Mouse (Mus musculus): ENCODE data around the gene Idi1. TPM values are rescaled to one million over a fixed set of nuclear protein-coding genes. Genes with fewer than 3 reads are reported as not detected.
A peak's percentile ranks its signal among the peaks of the same experiment; 100 is the strongest.
"Not testable (repeated sequence)": the region's sequence is repeated elsewhere in the genome, so short reads cannot be mapped to it uniquely, and the experiment has no call there.

Idi1 gene
- polyA plus RNA-seq (2012; rRNA removed), result 4.2 and 7.9 TPM in 2 replicates

DNA sequence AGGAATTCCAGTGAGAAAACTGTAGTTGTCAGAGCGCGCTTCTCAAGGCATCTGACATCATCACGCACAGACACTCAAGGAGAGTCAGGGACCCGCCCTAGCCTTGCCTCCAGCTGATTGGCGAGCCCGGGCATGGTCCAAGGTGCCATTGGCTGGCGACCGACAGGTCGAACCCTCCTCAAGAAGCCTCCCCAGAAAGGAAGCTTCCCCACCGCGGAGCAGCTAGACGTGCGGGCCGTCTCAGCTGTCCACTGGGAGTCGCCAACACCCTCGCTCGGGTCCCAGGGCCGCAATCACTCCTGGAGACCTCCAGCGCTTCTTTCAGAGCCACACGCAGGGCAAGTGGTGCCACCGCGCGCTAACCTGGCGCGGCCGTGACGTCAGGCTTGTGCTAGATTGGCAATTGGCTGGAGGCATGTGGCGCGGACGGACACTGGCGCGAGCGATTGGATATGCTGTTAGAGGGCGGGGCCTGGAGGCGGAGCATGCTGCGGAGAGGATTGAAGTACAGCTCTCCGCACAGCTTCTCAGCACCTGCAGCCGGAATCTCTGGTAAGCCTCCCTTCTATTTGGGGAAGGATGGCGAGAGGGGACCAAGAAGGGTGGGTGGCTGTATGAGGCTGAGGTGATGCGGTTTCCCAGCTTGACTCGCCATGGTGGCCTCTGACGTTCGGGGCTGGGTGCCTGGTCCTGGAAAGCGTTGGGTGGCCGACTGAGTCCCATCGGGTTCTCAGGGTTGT is at the start of gene Idi1:
Gene Idi1, plus strand, starts transcription at position 57 of the 740 bp plus-strand sequence.
- no peak for TF ChIP-seq CTCF (IDR thresholded peaks at IDR 0.05; ENCODE audit: extremely low read depth, insufficient read length, insufficient replicate concordance, low read depth, low read length)
- peak; percentile 67; the same call in 1 of the 2 replicates for TF ChIP-seq POLR2A (IDR thresholded peaks at IDR 0.05; ENCODE audit: low read depth, low read length)
- peak within 1 kb of the TSS; percentile 72 for H3K4me3 ChIP-seq (ENCODE audit: low read depth, low read length)
- H3K27me3 ChIP-seq (ENCODE audit: control insufficient read depth, insufficient read depth, low read length), result no peaks in the 10 kb centered on the region
- H3K4me1 ChIP-seq (ENCODE audit: control insufficient read depth, insufficient read depth, insufficient read length, low read length), result no peaks in the 10 kb centered on the region
- WGBS, result under 1% methylated on average over 46 of the region's 46 CpGs
- H3K27ac ChIP-seq (ENCODE audit: insufficient read depth, low read depth, low read length), result peak within 1 kb of the TSS; percentile 80
- H3K36me3 ChIP-seq (ENCODE audit: control insufficient read depth, insufficient read depth, low read length), result peaks cover 16% of the 10 kb centered on the region

DNA sequence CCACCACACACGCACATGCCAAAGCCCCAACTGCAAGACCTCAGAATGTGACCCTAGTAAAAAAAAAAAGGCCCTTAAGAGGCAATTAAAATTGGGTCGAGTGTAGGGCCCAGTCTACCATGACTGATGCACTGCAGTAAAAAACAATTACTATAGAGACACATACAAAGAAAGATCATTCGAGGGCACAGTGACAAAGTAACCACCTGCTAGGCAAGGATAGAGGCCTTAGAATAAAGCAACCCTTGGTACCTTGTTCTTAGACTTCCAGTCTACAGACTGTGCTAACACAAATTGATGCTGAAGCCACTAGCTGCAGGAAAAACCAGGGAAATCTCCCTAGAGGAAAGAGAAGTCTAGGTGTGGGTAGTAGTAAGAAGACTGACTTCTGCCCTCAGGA is 46.9 kb upstream of the Idi1 start:
- Histone ChIP-seq H3K4me1 (ENCODE audit: control insufficient read depth, insufficient read depth, insufficient read length, low read length) (no peaks in the 10 kb centered on the region), H3K27me3 (ENCODE audit: control insufficient read depth, insufficient read depth, low read length) (no peaks in the 10 kb centered on the region), H3K36me3 (ENCODE audit: control insufficient read depth, insufficient read depth, low read length) (peaks cover 66% of the 10 kb centered on the region), H3K27ac (ENCODE audit: insufficient read depth, low read depth, low read length) (no peak overlapping the region), H3K4me3 (ENCODE audit: low read depth, low read length) (no peak overlapping the region)
- TF ChIP-seq POLR2A (IDR thresholded peaks at IDR 0.05; ENCODE audit: low read depth, low read length) (no peak), CTCF (IDR thresholded peaks at IDR 0.05; ENCODE audit: extremely low read depth, insufficient read length, insufficient replicate concordance, low read depth, low read length) (no peak)
- WGBS, result 72% methylated on average over 3 of the region's 3 CpGs

DNA sequence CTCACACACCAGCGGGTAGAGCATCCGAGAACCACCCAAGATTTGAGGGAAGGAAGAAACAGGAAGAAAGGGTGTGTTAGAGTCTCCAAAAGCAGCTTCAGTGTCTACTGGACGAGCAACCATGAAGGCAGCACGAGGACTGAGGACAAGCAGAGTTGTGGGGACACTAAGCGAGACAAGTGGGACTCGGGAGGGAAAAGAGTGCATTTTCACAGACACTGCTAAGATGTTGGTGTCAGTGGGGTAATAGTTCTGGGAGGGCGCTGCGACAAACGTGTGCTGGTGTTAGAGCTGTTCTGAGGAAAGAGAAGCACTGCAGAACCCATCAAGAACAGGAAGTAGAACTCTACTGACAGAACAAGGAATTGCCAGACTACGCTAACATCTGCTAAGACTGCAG is 46.2 kb upstream of the Idi1 start:
- no peak overlapping the region for H3K4me3 ChIP-seq (ENCODE audit: low read depth, low read length)
- H3K27me3 ChIP-seq (ENCODE audit: control insufficient read depth, insufficient read depth, low read length), result no peaks in the 10 kb centered on the region
- peaks cover 65% of the 10 kb centered on the region for H3K36me3 ChIP-seq (ENCODE audit: control insufficient read depth, insufficient read depth, low read length)
- WGBS, result 83% methylated on average over 10 of the region's 10 CpGs
- H3K27ac ChIP-seq (ENCODE audit: insufficient read depth, low read depth, low read length), result peak overlapping the region; percentile 36; the same call in 1 of the 2 replicates
- H3K4me1 ChIP-seq (ENCODE audit: control insufficient read depth, insufficient read depth, insufficient read length, low read length), result no peaks in the 10 kb centered on the region
- TF ChIP-seq POLR2A (IDR thresholded peaks at IDR 0.05; ENCODE audit: low read depth, low read length), result no peak

DNA sequence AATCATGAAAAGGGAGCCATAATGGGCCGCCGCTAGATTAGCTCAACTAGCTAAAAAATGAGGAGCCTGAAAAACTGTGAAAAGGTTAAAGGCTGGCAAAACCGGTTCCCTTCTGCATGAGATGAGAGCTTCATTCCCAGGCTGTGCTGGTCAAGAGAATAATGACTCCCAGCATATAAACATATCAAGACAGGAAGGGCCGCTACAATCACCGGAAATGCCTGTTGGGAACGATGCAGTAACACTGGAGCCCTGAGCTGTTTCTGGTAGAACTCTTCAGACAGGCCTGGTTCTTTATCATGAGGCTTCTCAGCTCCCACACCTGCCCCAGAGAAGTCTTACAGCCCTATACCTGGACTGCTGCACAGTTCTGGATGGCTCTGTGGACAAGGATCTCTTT is 45.4 kb upstream of the Idi1 start:
- Histone ChIP-seq H3K4me3 (ENCODE audit: low read depth, low read length) (no peak overlapping the region), H3K27ac (ENCODE audit: insufficient read depth, low read depth, low read length) (peak overlapping the region; percentile 36; the same call in 1 of the 2 replicates), H3K36me3 (ENCODE audit: control insufficient read depth, insufficient read depth, low read length) (peaks cover 59% of the 10 kb centered on the region), H3K27me3 (ENCODE audit: control insufficient read depth, insufficient read depth, low read length) (no peaks in the 10 kb centered on the region), H3K4me1 (ENCODE audit: control insufficient read depth, insufficient read depth, insufficient read length, low read length) (no peaks in the 10 kb centered on the region)
- 79% methylated on average over 6 of the region's 6 CpGs for WGBS
- TF ChIP-seq POLR2A (IDR thresholded peaks at IDR 0.05; ENCODE audit: low read depth, low read length), result no peak
- TF ChIP-seq CTCF (IDR thresholded peaks at IDR 0.05; ENCODE audit: extremely low read depth, insufficient read length, insufficient replicate concordance, low read depth, low read length), result no peak

DNA sequence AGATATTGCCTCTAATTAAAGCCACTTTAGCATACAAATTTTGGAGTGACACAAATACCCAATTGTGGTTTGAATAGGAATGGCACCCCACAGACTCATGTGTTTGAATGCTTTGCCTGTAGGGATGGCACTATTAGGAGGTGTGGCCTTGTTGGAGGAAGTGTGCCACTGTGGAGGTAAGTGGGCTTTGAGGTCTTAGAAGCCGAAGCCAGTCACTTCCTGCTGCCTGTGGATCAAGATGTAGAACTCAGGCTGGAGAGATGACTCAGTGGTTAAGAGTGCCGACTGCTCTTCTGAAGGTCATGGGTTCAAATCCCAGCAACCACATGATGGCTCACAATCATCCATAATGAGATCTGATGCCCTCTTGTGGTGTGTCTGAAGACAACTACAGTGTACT is 44.4 kb upstream of the Idi1 start:
- WGBS, result 83% methylated on average over 2 of the region's 2 CpGs
- Histone ChIP-seq H3K4me1 (ENCODE audit: control insufficient read depth, insufficient read depth, insufficient read length, low read length) (no peaks in the 10 kb centered on the region), H3K27me3 (ENCODE audit: control insufficient read depth, insufficient read depth, low read length) (no peaks in the 10 kb centered on the region), H3K27ac (ENCODE audit: insufficient read depth, low read depth, low read length) (no peak overlapping the region), H3K36me3 (ENCODE audit: control insufficient read depth, insufficient read depth, low read length) (peaks cover 55% of the 10 kb centered on the region), H3K4me3 (ENCODE audit: low read depth, low read length) (no peak overlapping the region)
- no peak for TF ChIP-seq CTCF (IDR thresholded peaks at IDR 0.05; ENCODE audit: extremely low read depth, insufficient read length, insufficient replicate concordance, low read depth, low read length)
- TF ChIP-seq POLR2A (IDR thresholded peaks at IDR 0.05; ENCODE audit: low read depth, low read length), result no peak

DNA sequence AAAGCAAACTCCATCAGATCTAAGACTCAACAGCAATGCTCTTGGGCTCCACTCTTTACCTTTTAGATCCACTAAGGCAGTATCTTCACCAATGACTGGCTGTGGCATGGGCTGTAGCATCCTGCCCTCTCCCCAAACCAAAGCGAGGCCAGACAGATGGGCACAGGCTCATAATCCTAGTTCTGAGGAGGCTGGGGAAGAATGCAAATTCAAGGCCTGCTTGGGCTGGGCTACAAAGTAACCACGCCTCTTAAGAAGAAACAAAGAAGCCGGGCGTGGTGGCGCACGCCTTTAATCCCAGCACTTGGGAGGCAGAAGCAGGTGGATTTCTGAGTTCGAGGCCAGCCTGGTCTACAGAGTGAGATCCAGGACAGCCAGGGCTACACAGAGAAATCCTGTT is 43.5 kb upstream of the Idi1 start:
- not testable (repeated sequence) for H3K27ac ChIP-seq (ENCODE audit: insufficient read depth, low read depth, low read length); H3K4me3 ChIP-seq (ENCODE audit: low read depth, low read length); H3K27me3 ChIP-seq (ENCODE audit: control insufficient read depth, insufficient read depth, low read length); H3K4me1 ChIP-seq (ENCODE audit: control insufficient read depth, insufficient read depth, insufficient read length, low read length)
- 94% methylated on average over 7 of the region's 7 CpGs for WGBS
- peaks cover 54% of the 10 kb centered on the region for H3K36me3 ChIP-seq (ENCODE audit: control insufficient read depth, insufficient read depth, low read length)

DNA sequence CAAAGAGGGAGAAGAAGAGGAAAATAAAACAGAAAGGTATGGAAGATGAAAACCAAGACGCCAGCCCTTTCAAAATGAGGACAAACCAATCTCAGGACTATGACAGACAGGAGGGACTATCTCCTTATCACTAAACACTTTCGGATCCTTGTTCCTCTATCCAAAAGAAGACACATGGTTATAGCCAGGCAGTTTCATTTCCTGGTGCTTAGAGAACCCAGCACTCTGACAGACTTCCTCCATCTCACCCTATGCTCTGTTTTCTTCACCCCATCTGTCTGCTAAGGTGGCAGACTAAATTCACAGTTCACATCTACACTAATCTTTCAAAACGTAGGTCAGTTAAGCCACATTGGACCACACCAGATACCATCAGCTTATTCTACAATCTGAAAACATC is 43.0 kb upstream of the Idi1 start:
- TF ChIP-seq CTCF (IDR thresholded peaks at IDR 0.05; ENCODE audit: extremely low read depth, insufficient read length, insufficient replicate concordance, low read depth, low read length) (no peak), POLR2A (IDR thresholded peaks at IDR 0.05; ENCODE audit: low read depth, low read length) (no peak)
- Histone ChIP-seq H3K36me3 (ENCODE audit: control insufficient read depth, insufficient read depth, low read length) (peaks cover 58% of the 10 kb centered on the region), H3K4me3 (ENCODE audit: low read depth, low read length) (no peak overlapping the region), H3K27ac (ENCODE audit: insufficient read depth, low read depth, low read length) (no peak overlapping the region), H3K27me3 (ENCODE audit: control insufficient read depth, insufficient read depth, low read length) (no peaks in the 10 kb centered on the region), H3K4me1 (ENCODE audit: control insufficient read depth, insufficient read depth, insufficient read length, low read length) (no peaks in the 10 kb centered on the region)
- 85% methylated on average over 3 of the region's 3 CpGs for WGBS

Data from small intestine, adult 2 months (tissue).